Mouse (Mus musculus) E14TG2a.4 (cell line): Measurements from ENCODE around the gene Cpb1.
A peak's percentile ranks its signal among the peaks of the same experiment; 100 is the strongest.

Source experiments
- CTCF ChIP-seq: conservative IDR thresholded peaks from 2 replicates; pipeline ENCODE4 v1.5.1; 2014; ENCODE audit warnings: low read length
- NANOG ChIP-seq: IDR thresholded peaks from 2 replicates; pipeline ENCODE4 v1.6.1; 2014; ENCODE audit warnings: borderline replicate concordance, low read length, mixed read lengths

GRCm38 (mm10) chr3:20254566-20255479 lies 20.7 kb downstream of the Cpb1 start:
- 0 out of 2 replicates have a peak, but pooled peaks have one; percentile 21 for TF ChIP-seq CTCF
- TF ChIP-seq NANOG: no peak
